Mouse (Mus musculus): Measurements from ENCODE around the gene Icam4. TPM values are rescaled to one million over a fixed set of nuclear protein-coding genes. Genes with fewer than 3 reads are reported as not detected.

Gene Icam4
- total and polyA plus RNA-seq, 3 experiments: 0.96 to 2.9 (median 1.1) TPM

GRCm38 (mm10) chr9:21033136-21033535 lies 4.0 kb downstream of the Icam4 start:
- H3K36me3 ChIP-seq (replicated peaks in 1 of 2; ENCODE audit: control insufficient read depth in 1 of 2, insufficient read depth in 1 of 2, low read length in 1 of 2): peaks cover 30 to 42% of the 10 kb centered on the region in 2 experiments
- H3K9me3 ChIP-seq (replicated peaks; ENCODE audit: low read length): no peaks in the 10 kb centered on the region
- no peaks in the 10 kb centered on the region for H3K79me2 ChIP-seq (replicated peaks; ENCODE audit: control insufficient read depth, extremely low read depth, insufficient read depth, poor library complexity, severe bottlenecking)
- H3K9ac ChIP-seq (ENCODE audit: insufficient read depth, low read depth): peak overlapping the region; percentile 31
- peak overlapping the region; percentile 67 to 76 (median 74) for H3K4me3 ChIP-seq (replicated peaks in 1 of 3; ENCODE audit: low read depth in 2 of 3, low read length in 2 of 3, poor library complexity in 1 of 3)
- H3K4me2 ChIP-seq (ENCODE audit: insufficient read depth, low read depth, poor library complexity, severe bottlenecking): peak overlapping the region; percentile 74
- in situ Hi-C loops (cut with MboI; ENCODE audit: low pct_ligation_motif_present, low pct_unique_long_range_greater_than_20kb, low sequenced_read_pairs): loop anchor here (5.0 kb wide), 1 partner anchor 94 kb away; no protein-coding TSS in a partner anchor
- H3K27me3 ChIP-seq (replicated peaks): no peaks in the 10 kb centered on the region
- TF ChIP-seq MAX (IDR thresholded peaks at IDR 0.05; ENCODE audit: low read length) (peak; percentile 73; the same call in 1 of the 2 replicates), MEF2A (IDR thresholded peaks at IDR 0.05; ENCODE audit: borderline replicate concordance, low read depth, low read length) (peak; percentile 16; the same call in 1 of the 2 replicates), TBP (conservative IDR thresholded peaks at IDR 0.05; ENCODE audit: low read depth, low read length) (peak; percentile 71), EP300 (IDR thresholded peaks at IDR 0.05; ENCODE audit: low read length) (no peak), BHLHE40 (IDR thresholded peaks at IDR 0.05; ENCODE audit: low read depth, low read length) (peak; percentile 77), NELFE (IDR thresholded peaks at IDR 0.05; ENCODE audit: low read depth, low read length) (peak; percentile 66), RCOR1 (conservative IDR thresholded peaks at IDR 0.05; ENCODE audit: low read depth, low read length) (no peak), POLR2A (IDR thresholded peaks at IDR 0.05; ENCODE audit: low read depth, low read length) (peak; percentile 90), JUN (IDR thresholded peaks at IDR 0.05; ENCODE audit: insufficient read depth, low read depth, low read length) (no peak), ETS1 (conservative IDR thresholded peaks at IDR 0.05; ENCODE audit: low read depth, low read length) (no peak), MXI1 (IDR thresholded peaks at IDR 0.05; ENCODE audit: low read depth, low read length) (peak; percentile 90), SIN3A (IDR thresholded peaks at IDR 0.05; ENCODE audit: low read length) (peak; percentile 63), IRF4 (IDR thresholded peaks at IDR 0.05; ENCODE audit: low read depth, low read length) (no peak), KAT2A (IDR thresholded peaks at IDR 0.05; ENCODE audit: insufficient replicate concordance, low read length) (no peak), MYC (IDR thresholded peaks at IDR 0.05; ENCODE audit: low read depth, low read length) (peak; percentile 57; the same call in 1 of the 2 replicates), TCF12 (IDR thresholded peaks at IDR 0.05; ENCODE audit: low read depth, low read length) (peak; percentile 71), ZMIZ1 (IDR thresholded peaks at IDR 0.05; ENCODE audit: low read depth, low read length) (no peak), E2F4 (IDR thresholded peaks at IDR 0.05; ENCODE audit: insufficient replicate concordance, low read depth, low read length) (no peak), ELF1 (IDR thresholded peaks at IDR 0.05; ENCODE audit: low read depth, low read length) (0 out of 2 replicates have a peak, but pooled peaks have one; percentile 33), CTCF (conservative IDR thresholded peaks at IDR 0.05 in 1 of 2, IDR thresholded peaks at IDR 0.05 in 1 of 2; ENCODE audit: low read depth in 2 of 2, low read length in 2 of 2) (no peak), NRF1 (IDR thresholded peaks at IDR 0.05; ENCODE audit: low read depth, low read length) (peak; percentile 70)
- dilution Hi-C loops (cut with MboI; ENCODE audit: extremely low pct_ligation_motif_present, extremely low pct_unique_long_range_greater_than_20kb, low sequenced_read_pairs): no loop called here
- H3K4me1 ChIP-seq (ENCODE audit: control insufficient read depth in 1 of 2, insufficient read depth in 2 of 2): peaks cover 12 to 43% of the 10 kb centered on the region in 2 experiments
- DNase-seq (ENCODE audit: extremely low read depth): peak; percentile 94
- H3K27ac ChIP-seq (ENCODE audit: insufficient read depth, low read depth): peak overlapping the region; percentile 5

All from CH12.LX (cell line).